Mouse (Mus musculus) CD4-positive, CD25-positive, alpha-beta regulatory T cell, adult 2 months (primary cell): ENCODE data around the gene Hacd2.

Experiments used
- DNase-seq: peaks from one replicate; pipeline ENCODE4 v3.0.0-alpha.2; 2012; ENCODE audit warnings: low read depth, low spot score

Gene Hacd2

DNA sequence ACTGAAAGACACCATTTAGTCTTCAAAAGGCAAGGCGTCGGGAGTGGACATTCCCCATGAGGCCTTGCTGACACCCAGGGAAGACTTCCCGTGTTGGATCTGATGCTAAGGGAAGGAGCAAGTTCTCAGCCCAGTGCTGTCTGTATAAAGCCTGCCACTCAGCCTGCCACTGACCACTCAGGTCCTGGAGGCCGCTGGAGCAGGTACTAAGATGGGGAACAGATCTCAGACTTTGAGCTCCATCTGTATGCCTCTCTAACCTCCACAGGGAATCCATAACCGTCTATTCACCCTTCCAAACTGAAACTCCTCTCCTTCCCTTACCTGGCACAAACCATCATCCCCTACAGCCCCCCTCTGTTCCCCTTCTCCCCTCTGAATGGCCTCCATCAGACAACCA, 91.3 kb downstream of the Hacd2 start:
- no peak for DNase-seq

DNA sequence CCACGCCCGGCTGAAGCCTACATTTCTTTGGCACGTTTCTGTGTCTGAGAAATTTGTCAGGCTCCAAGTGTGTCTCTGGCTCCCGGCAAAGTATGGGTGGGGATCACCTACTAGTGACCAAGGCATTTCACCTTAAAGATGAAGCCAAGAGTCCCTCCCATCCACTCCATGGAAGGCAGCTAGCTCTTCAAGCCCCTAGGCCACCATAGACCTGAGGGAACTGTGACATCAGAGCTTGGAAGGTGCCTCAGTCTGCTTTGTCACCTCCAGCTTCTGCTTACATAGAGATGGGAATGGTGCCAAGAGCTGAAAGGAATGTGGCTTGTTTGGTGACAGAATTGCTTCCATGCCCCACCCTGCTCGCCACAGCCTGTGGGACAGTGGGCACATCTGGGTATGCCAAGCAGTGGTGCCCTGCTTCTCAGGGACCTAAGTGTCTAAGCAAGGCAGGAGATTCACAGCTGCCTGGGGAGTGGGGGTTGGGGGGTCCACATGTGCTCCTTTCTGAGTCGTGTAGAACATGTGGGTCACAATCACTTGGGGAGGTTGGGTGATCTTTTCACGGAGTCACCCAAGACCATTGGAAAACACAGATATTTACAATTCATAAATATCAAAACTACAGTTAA, 94.2 kb downstream of the Hacd2 start:
- no peak for DNase-seq

GRCm38 (mm10) chr16:35117436-35117835, 95.2 kb downstream of the Hacd2 start:
- DNase-seq: no peak

- DNase-seq: no peak
Observed at GRCm38 (mm10) chr16:35120603-35121002, 98.4 kb downstream of the Hacd2 start.

DNA sequence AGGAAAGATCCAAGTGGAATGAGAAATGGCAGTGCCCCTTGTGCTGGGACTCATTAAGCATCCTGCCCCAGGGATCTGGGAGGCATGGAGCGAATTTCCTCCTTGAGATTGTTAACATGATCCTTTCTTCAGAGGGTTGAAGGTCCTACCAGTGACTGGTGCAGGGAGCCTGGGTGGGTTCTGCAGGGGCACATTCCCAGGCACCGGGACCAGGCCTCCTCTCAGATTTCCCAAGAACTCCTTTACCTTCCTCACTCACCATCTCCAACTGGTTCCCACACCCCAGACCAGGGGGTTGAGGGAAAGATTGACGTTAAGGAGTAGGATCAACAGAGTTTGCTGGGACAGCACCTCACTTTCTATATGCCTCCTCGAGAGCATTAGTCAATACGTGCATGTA, 105.0 kb downstream of the Hacd2 start:
- no peak for DNase-seq

DNA sequence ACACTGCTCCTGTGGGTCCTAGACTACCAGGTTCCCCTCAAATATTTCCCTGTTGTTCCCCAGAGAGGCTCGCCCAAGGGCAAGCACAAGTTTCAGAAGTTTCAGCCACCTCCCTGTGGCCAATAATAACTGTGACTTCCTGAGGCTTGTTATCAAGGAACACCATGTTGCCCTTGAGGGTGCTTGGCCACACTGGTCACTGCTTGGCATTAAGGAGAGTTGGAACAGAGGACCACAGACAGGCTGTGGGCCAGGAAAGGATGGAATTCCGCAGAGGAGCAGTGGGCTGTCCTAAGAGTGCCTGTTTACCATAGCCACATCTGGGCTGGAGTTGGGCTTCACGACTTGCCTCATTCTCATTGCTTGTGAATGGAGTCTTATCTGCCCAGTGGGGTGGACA, 107.9 kb downstream of the Hacd2 start:
- DNase-seq: no peak

GRCm38 (mm10) chr16:35139416-35139815, 117.2 kb downstream of the Hacd2 start:
- DNase-seq: no peak

GRCm38 (mm10) chr16:35139873-35140619, 117.8 kb downstream of the Hacd2 start:
- no peak for DNase-seq

GRCm38 (mm10) chr16:35140620-35140975, 118.4 kb downstream of the Hacd2 start:
- DNase-seq: no peak

- DNase-seq: no peak
Observed at GRCm38 (mm10) chr16:35141839-35142238, 119.6 kb downstream of the Hacd2 start.

GRCm38 (mm10) chr16:35146153-35146552, 123.9 kb downstream of the Hacd2 start:
- DNase-seq: no peak

- no peak for DNase-seq
Observed at GRCm38 (mm10) chr16:35153146-35153755, 131.0 kb downstream of the Hacd2 start.

GRCm38 (mm10) chr16:35154245-35154640, 132.0 kb downstream of the Hacd2 start:
- no peak for DNase-seq

- no peak for DNase-seq
Observed at GRCm38 (mm10) chr16:35154641-35155390, 132.6 kb downstream of the Hacd2 start, which contains the start of gene Adcy5. TSS of gene Adcy5 (plus strand) at chr16:35154877.

- peak; percentile 5 for DNase-seq
Observed at GRCm38 (mm10) chr16:35155391-35156305, 133.4 kb downstream of the Hacd2 start.

- DNase-seq: peak; percentile 47
Observed at GRCm38 (mm10) chr16:35156306-35156695, 134.1 kb downstream of the Hacd2 start.

GRCm38 (mm10) chr16:35156832-35157231, 134.6 kb downstream of the Hacd2 start:
- no peak for DNase-seq
